Mouse (Mus musculus) spleen, postnatal 4 days (tissue): ENCODE results near the gene Ppard.

Experiments
- DNase-seq, 2 experiments: peaks; one replicate each; pipeline ENCODE4 v3.0.0; 2022; ENCODE audit warnings: low spot score in 2 of 2

The Ppard gene

DNA sequence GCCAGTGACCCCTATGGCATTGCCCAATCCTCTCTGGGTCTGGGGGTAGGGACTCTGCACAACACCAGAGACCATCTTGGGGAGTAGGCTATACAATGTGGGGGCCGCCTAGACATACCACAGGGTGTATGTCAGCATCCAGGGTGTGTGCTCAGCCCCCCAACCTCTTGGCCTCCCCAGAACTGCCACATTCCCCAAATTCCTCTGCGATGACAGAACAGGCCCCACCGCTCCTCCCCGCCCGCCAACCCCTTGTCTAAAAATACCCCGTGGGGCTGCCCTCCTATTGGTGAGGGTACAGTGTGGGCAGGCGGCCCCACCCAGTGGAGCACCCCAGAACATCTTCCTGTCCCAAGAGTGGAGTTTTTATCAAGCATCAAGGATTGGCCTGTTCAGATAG, 108.1 kb downstream of the Ppard start:
- no peak for DNase-seq

DNA sequence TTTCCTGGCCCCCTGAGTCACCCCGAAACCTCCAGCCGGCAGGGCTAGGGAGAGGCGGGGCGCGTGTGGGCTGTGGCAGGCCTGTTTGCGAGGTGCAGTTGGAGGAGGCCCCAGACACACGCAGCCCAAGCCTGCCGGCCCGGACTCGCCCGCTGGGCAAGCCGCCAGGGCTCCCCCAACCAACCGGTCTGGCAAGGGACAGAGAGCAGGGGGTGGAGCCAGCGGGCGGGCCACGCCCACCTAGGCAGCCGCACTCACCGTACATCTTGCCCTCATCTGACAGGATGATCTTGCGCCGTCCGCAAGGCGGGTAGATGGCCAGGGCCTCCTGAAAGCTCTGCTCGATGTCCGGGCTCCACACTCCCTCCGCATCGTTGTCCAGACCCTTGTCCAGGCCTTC, 108.6 kb downstream of the Ppard start:
- DNase-seq: peak; percentile 80 to 87

DNA sequence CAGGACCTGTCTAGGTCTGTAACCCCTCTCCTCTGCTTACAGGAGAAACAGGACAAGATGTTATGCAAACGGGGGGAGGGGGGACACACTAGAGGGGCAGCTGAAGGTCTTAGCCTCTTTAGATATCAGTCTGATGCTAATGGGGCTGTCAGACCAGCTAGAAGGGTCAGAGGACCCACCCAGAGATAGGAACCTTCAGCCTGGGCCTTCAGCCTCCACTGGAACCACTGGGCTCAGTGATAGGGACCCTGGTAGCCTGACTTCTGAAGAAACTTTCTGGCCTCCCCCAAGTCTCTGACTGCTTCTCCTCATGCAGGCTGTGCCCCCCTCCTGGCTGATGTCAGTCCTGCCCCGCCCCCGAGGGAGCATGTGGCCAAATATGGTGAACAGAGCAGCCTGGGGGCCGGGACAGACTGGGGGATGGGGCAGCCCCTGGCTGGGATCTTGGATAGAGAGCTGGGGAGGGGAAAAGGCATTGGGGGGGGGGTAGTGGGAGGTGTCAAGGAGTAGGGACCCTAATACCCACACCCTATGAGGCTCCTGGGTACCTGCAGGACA, 111.6 kb downstream of the Ppard start:
- no peak for DNase-seq

DNA sequence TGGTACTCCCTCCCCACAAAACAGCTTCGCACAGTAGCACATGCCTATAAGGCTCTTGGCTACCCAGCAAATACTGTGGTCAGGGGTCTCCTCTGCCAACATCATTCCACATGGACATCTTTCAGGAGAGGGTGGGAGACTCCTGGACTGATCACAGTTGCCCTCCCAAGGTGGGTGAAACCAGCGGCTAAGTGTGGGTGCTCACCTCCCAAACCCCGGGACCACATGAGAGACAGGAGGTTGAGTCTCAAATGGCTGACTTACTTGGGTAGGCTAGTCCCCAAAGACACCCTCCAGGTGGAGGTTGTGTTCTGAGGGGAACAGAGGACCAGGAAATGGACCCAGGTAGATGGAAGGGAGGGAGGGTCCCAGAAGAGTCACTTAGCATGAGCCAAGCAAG, 112.2 kb downstream of the Ppard start:
- no peak for DNase-seq

DNA sequence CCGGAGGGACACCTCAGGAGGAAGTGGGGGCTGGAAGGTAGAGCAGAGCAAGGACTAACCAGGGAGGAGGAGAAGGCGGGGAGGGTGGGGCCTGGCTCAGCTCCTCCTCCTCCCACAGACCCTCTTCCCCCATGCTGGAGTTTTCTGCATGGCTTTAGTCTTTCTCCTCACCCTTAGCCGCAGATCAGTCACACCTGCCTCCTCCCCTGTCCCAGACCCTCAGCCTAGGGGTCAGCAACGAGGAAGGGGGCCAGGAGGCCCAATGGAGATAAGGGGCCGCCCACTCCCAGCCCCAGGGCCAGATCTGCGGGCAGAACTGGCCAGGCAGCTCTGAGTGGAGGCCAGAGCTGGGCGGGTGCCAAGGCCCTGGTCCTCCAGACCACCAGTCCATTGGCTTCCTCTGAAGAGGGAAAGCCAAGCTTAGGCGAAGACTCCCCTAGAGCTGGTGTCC, 112.8 kb downstream of the Ppard start:
- DNase-seq: no peak

DNA sequence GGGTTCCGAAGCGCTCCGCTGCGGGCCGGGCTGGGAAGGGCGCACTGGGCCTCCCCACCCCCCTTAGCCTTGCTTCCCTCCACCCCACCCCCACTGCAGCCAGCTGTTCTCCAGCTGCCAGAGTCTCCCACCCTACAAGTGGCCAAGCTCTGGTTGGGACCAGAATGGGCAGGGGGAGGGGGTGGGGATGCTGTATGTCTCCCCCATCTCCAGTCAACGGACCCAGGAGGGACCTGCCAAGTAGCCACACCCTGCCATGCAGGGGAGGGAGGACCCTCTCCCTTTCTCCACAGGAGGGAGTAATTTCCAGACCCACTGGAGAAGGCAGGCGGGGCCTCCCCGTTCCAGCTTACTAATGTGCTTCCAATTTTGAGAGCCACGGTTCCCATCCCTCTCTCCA, 113.4 kb downstream of the Ppard start:
- no peak for DNase-seq

DNA sequence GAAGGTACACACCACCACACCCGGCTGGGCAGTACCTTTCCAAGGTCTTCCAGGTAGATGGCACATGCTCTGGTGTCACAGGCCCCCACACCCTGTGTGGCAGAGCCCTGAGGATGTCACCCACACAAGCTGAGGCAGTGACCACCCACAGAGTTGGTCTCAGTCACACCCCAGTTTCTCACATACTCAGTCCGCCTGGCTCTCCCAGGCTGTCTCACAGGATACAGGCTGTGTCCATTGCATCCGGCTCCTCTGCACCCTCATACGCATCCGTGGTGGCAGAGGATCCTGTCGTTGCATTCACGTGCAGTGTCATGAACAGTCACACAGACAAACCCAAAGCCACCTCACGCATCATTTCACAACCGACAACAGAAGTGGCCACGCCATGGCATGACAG, 114.8 kb downstream of the Ppard start:
- no peak for DNase-seq

DNA sequence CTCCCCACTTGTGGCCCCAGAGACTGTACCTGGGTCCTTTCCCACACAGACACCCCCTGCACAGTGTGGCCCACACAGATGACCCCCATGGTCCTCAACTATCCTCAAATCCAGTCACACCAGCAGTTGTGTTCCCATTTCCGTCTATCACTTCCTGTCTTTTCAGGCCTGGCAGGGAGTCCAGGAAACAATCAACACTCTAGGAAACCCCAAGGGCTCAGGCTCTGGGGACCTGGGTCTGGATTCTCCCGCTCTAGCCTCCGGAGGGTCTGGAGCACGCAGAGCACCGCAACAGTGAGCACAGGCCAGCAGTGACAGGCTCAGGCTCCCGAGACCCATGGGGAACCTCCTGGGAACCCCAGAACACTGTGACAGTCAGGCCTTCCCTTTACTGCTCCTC, 115.7 kb downstream of the Ppard start:
- DNase-seq: no peak

DNA sequence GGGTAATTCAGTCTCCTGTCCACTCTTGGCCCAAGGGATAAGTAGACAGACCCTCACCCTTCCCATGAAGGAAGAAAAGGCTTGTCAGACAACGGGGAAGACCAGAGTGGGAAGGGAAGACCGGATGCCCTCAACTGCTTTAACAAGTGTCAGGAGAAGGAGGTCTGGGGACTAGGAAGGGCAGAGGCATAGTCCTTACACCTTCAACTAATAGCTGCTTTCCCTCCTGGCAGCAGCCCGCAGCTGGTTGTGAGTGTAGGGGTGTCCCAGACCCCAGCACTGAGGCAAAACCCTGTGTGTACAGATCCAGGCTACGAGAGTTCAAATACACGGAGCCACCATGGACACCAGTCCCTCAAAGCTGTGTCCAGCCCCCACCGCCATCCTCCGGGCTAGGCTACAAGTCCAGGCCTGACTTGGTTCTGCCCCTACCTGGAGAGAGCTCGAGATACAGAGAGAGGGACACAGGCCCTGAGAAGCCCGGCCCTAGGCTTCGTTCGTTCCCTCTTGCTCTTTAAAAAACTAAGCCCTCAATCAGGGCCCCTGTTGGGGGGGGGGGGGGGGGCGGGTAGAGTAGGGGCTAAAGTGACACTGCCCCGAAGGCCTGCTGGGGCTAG, 116.9 kb downstream of the Ppard start:
- no peak for DNase-seq

DNA sequence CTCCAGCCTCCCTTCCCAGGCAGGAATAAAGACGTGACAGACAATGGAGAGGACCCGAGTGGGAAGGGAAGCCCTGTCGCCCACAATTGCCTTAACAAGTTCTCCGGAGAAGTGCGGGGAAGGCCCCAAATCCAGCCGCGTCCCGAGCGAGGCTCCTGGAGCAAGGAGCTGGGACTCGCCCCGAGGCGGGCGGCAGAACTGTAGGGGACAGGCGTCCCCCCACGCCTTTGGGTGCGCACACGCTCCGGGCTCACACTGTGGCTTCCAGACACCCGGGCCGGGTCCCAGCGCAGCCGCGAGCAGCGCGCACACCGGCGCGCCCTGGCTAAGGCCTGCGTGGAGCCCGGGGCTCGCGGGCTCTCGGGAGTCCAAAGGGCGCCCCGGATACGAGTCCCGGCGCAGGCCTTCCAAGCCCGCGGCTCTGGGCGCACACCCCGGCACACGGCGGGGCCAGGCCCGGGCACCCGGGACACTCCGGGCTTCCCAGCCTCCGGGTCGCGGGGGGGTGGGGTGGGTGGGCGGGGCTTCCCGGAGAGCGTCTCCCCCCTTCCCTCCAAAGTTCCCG, 117.5 kb downstream of the Ppard start:
- no peak for DNase-seq

DNA sequence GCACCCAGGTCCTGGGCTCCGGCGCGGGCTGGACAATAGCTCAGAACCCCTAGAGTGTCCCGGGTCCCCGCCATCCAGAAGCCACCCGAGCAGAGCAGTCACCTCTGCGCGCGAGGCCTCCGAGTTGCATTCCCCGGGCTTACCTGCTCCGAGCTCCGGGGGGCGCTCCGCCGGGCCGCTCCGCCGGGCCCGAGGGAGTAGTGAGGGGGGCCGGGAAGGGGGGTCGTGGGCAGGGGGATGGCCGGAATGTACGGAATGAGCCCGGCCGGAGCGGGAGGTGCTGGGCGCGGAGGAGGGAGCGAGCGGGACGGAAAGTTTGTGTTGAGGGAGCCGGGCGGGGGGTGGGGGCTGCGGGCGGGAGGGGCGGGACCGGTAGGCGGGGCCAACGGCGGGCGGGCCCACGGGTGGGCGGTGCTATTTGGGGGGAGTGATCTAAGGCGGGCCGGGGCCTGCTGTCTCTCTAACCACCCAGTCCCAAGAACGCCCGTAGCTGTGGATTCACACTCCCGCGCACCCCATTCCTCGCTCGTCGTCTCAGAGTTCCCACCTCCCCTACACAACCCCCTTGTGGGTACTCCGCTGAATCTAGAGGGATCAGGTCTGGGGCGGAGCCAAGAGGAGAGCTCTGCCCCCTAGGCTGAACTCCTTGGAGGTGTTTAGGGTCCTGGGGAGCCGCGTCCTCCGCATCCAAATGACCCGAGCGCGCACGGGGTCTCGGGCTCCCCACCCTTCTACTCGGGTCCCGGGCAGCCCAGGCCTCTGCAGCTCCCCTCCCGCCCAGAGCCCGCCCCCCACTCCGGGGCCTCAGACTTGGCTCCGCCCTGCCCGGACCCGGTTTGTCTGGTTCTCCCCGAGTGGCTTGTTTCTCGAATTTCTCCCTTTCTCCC, 118.2 kb downstream of the Ppard start, which contains the start of gene Tead3:
Gene Tead3, minus strand, starts transcription at position 352 of the 887 bp plus-strand sequence.
- peak; percentile 80 to 89 for DNase-seq
